Mouse (Mus musculus) heart, adult 9 months (tissue): ENCODE measurements around the gene Gdf10.

Experiments used
- DNase-seq, 2 experiments: peaks; one replicate each; pipeline ENCODE4 v3.0.0; 2022; ENCODE audit warnings: low spot score in 2 of 2

Gdf10 gene

GRCm38 (mm10) chr14:33923168-33924070, at the start of gene Gdf10:
Gene Gdf10 (plus strand): TSS chr14:33923587.
- DNase-seq: peak in 1 of 2 experiments; percentile 21

GRCm38 (mm10) chr14:33878826-33879225, 44.6 kb upstream of the Gdf10 start:
- DNase-seq: no peak

DNA sequence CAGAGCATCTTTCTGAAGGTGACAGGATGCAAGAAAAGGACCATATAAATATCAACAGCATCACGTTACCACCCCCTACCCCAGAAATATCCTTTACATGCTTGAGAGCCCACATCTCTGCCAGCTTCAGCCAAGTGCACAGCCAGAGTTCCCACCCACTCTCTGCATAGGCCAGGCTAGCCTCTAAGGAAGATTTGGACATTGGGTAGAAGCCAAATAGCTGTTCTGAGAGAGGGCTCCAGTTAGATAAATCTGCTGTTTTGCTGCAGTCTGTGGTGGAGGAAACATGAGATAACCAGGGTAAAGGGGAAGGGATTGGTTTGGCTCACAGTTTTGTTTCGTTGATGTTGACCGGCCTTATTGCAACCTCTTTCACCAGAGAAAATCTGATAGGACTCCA, 43.2 kb upstream of the Gdf10 start:
- no peak for DNase-seq

DNA sequence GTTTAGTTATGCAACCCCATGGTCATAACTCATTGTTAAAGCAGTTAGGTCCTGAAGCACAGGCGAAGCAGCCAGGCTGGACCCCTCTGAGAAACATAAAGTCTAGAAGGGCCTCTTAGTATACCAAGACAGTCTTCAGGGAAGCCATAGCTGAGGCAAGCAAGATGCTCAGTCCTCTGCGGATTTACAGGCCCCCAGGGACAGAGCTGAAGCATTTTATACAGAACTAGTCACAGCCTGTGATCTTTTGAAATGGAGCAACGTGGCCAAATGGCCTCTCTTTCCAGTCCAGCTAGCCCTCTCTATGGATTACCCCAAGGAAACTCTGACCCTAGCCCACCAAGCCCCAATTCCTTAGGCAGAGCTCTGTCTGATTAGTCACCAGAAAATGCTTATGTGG, 41.9 kb upstream of the Gdf10 start:
- DNase-seq: no peak

- DNase-seq: no peak
Observed at GRCm38 (mm10) chr14:33883046-33883445, 40.3 kb upstream of the Gdf10 start.

GRCm38 (mm10) chr14:33885466-33885865, 37.9 kb upstream of the Gdf10 start:
- DNase-seq: no peak

GRCm38 (mm10) chr14:33888387-33889035, 34.9 kb upstream of the Gdf10 start:
- DNase-seq: no peak

DNA sequence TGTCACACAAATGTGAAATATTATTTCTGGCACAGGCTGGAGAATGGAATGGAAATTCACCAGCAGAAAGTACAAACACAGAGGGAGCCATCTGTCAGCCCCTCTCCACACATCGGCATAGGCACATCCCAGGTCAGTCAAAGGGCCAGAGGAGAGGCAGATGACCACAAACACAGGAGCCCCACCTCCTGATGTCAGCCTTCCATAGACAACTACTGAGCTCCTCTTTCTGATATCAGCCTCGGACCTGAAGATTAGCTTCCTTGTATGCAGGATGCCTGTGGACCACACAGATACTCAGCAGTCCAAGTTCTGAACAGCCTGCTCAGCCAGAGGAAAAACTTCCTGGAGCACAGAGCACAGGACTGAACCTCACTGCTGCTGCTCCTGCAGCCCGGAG, 33.4 kb upstream of the Gdf10 start:
- DNase-seq: peak; percentile 17 to 19

- DNase-seq: no peak
Observed at GRCm38 (mm10) chr14:33891507-33891906, 31.9 kb upstream of the Gdf10 start.

- no peak for DNase-seq
Observed at GRCm38 (mm10) chr14:33895777-33896176, 27.6 kb upstream of the Gdf10 start.

DNA sequence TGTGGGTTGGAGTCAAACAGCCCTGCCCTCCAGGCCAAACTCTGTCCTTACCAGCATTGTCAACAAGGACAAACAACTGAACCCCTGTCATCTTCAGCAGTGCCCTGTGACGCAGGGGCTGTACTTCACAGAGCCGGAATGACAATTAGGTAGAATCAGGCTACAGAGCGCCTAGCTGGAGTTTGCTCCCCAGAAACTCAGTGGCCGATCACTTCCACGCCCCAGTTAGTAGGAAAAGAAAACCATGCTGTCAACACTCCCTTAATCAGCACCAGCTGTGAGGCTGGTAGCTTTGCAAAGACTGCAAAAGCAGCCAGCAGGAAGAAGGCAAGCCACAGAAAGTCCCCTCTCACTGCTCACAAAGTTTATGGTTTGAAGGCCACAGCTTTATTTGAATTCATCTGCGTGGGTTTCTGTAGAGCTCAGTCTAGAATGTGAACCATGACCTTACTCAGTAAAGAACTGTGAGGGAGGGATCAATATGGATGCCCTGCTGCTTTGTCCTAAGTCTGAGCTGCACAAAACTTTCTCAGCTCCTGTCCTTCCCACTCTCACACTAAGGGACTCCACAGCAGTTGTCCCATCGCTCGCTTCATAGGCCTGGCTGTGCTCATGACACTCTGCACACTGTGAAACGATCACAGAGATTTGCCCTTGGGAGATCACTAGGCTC, 26.6 kb upstream of the Gdf10 start:
- peak; percentile 57 to 61 for DNase-seq

DNA sequence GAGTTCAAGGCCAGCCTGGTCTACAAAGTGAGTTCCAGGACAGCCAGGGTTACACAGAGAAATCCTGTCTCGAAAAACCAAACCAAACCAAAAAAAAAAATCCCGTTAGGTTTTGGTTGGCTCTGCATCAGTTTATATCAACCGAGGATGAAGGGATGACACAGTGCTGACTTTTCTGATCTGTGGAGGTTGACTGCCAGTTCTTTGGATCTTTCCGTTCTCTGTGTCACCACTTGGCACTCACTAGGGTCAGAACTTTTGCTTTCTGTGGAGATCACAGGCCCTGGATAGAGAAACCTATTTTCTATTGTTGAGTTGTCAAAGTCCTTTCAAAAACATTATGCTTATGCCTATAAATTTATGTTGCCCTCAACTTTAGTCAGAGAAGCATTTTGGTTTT, 20.6 kb upstream of the Gdf10 start:
- no peak for DNase-seq

DNA sequence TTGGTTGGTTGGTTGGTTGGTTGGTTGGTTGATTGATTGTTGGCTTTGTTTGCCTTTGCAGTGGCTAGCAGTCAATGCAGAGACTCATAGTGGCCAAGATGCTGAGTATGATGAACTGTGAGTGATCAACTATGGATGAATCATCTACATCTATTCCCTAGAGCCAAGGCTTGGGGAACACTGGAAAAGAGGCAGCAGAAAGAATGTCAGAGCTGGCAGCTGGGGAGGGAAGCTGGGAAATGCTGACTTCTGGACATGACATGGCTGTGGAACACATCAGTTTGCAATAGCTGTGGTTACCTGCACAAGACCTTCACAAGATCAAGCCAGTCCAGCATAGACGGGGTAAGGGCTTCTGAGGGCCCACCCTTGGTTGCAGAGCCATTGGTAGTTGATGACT, 20.2 kb upstream of the Gdf10 start:
- no peak for DNase-seq

DNA sequence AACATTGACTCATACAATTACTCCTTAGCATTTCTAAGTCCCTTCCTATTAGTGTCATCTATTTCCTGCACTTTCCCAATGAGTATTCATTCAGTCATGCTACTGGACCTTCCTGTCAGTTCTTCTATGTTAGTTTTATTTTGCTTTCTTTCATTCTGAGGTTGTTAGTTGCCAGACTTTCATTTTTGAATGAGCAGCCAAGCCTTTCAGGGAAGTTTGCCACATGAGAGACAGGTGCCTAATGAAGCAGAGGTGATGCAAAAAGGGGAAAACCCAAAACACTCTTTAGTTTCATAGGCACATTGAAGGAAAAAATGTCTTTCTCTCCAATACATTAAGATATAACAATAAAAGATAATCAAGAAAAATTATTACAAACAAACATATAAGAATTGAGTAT, 18.5 kb upstream of the Gdf10 start:
- no peak for DNase-seq

DNA sequence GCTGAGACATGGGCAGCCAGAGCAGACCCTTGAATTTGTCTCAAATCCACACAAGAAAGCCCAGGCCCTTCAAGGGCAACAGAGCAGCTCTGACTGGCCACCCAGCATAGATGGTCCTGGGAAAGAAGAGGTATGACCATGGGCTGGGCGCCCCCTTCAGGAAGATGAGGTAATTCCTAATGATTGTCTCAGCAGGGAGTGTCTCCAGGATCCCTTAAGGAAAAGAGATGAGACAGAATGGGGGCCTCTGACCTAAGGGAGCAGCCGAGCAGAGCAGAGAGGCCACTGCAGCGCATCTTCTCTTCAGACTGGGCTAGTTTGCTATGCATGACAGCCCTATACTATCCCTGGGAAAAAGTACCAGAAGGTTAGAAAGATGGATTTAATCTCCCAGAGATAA, 9.7 kb upstream of the Gdf10 start:
- peak; percentile 59 to 60 for DNase-seq

GRCm38 (mm10) chr14:33914206-33914605, 9.2 kb upstream of the Gdf10 start:
- no peak for DNase-seq

DNA sequence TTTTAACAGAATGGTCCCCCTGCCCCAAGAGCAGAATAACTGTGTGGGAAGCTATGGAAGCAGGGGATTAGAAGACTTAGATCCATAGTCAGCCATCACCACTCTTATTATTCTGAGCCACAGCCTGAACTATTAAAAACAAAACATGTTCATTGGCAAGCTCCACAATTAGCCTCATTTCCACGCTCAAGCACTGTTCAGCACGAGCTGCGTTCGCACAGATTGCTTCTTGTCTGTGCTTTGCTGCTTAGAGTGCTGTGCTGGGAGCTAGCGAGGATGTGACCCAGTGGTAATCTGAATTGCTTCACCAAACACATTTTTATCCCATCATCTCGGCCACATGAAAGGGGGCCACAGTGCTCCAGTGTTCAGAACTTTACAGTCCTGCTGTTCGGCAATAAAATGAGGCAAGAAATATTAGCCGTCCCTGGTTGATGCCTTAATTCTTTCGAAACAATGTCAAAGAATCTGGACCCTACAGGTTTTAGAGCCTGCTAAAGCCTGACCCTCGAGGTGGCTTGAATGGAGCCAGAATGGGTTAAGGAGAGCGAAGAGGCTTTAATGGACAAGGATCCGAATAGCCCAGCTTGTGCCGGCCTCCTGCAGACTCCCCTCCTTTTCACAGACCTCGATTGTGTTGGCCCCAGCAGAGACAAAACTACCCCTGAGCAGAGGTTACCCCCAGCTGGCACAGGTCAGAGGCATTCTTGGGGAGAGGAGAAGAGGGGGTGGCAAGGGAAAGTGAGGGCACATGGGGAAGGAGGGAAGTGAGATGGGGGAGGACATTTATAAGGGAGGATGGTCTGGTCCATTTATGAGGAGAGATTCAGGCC, 2.4 kb upstream of the Gdf10 start:
- no peak for DNase-seq

DNA sequence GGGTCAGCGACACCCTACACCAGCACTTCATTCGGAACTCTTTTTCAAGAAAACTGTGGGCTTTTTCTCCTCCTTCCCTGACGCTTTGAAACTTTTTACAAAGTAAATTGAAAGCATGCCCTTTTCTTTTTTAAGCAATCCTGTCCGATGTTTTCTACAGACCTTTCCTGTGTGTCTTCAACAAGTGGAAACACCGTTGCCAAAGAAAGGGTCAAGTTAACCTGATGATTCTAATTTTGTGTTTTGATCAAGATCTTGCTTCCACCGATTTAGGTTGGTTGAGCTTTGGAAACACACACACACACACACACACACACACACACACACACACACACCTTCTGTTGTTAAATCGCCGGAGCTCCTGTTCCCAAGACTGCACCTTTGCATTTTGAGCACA, 618 bp upstream of the Gdf10 start:
- DNase-seq: no peak

DNA sequence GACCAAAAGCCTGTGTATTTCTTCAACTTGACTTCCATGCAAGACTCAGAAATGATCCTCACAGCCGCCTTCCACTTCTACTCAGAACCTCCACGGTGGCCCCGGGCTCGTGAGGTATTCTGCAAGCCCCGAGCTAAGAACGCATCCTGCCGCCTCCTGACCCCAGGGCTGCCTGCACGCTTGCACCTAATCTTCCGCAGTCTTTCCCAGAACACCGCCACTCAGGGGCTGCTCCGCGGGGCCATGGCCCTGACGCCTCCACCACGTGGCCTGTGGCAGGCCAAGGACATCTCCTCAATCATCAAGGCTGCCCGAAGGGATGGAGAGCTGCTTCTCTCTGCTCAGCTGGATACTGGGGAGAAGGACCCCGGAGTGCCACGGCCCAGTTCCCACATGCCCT, 8.5 kb downstream of the Gdf10 start:
- DNase-seq: no peak

- peak; percentile 28 to 35 for DNase-seq
Observed at GRCm38 (mm10) chr14:33932935-33933703, 9.7 kb downstream of the Gdf10 start.

- peak in 1 of 2 experiments; percentile 18 for DNase-seq
Observed at GRCm38 (mm10) chr14:33933778-33934317, 10.5 kb downstream of the Gdf10 start.
